Mouse (Mus musculus) cerebellum, adult 2 months (tissue): ENCODE data around the gene Commd1. TPM values are rescaled to one million over a fixed set of nuclear protein-coding genes. Genes with fewer than 3 reads are reported as not detected.

ENCODE experiments used
- DNase-seq, 2 experiments: peaks; one replicate each; pipeline ENCODE4 v3.0.0; 2021
- H3K27ac ChIP-seq: fragments of 200-500 bp; 2 replicates; pipeline ENCODE4 v1.5.1; 2012; ENCODE audit warnings: low read length, control low read depth, inconsistent platforms; ENCODE audit not compliant: insufficient read depth
- H3K27me3 ChIP-seq: fragments of 200-500 bp; 2 replicates; pipeline ENCODE4 v1.6.1; 2012; ENCODE audit warnings: inconsistent platforms, mild to moderate bottlenecking, low read length, moderate library complexity; ENCODE audit not compliant: control insufficient read depth, insufficient read depth
- H3K4me1 ChIP-seq: fragments of 200-500 bp; 2 replicates; pipeline ENCODE4 v1.6.1; 2011; ENCODE audit warnings: low read length; ENCODE audit not compliant: control insufficient read depth, insufficient read depth
- H3K4me3 ChIP-seq: fragments of 200-500 bp; replicated peaks from 2 replicates; pipeline ENCODE3; 2011; ENCODE audit warnings: mild to moderate bottlenecking, low read depth, low read length, control low read depth; ENCODE audit not compliant: insufficient read depth
- CTCF ChIP-seq: fragments of 200-500 bp; IDR thresholded peaks from 2 replicates; pipeline ENCODE4 v1.5.1; 2011; ENCODE audit warnings: low read depth, mild to moderate bottlenecking, control low read depth, low read length, moderate library complexity, borderline replicate concordance; ENCODE audit not compliant: insufficient read depth
- POLR2A ChIP-seq: fragments of 200-500 bp; IDR thresholded peaks from 2 replicates; pipeline ENCODE4 v1.6.1; 2011; ENCODE audit warnings: low read length, control low read depth, borderline replicate concordance; ENCODE audit not compliant: insufficient read depth
- WGBS: fragments of 180-500 bp; shearing (Covaris S2); methylation state at CpG from one replicate; pipeline ENCODE4 v1.1.7; 2018; 5-methylcytosine and 5-hydroxymethylcytosine counted together
- polyA plus RNA-seq: library from polyadenylated mRNA; depleted of rRNA; stranded (reverse); fragments of >200 nt; gene quantifications from 2 replicates; pipeline ENCODE4 v1.2.3, GENCODE M21; 2012

The Commd1 gene
- polyA plus RNA-seq, 1 experiment, result 49.1 TPM

DNA sequence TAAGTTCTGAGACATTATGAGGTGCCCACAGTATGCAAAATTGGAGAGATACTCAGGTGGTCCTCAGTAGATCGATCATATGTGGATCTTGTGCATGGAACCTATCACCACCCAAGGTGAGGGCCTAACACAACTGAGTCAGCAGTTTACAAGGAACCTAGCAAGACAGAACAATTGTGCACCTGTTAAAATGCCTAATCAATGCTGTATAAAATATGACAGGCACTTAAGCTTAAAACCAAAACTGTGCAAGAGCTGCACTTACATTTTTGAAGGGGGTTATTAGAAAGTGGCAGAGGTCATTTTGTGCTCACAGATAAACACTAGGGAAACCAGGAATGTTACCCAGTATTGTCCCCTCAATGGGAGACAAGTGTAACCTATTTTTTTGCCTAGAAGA, 23.1 kb upstream of the Commd1 start:
- no peak for DNase-seq
- Histone ChIP-seq H3K4me3 (no peak overlapping the region), H3K27ac (no peak overlapping the region), H3K4me1 (no peaks in the 10 kb centered on the region; the same call in 1 of the 2 replicates), H3K27me3 (no peaks in the 10 kb centered on the region)
- no peak for TF ChIP-seq CTCF
- no peak for TF ChIP-seq POLR2A
- WGBS, result 89% methylated on average over 1 of the region's 1 CpGs

GRCm38 (mm10) chr11:22998308-22998707, 16.1 kb upstream of the Commd1 start:
- TF ChIP-seq CTCF (no peak), POLR2A (no peak)
- DNase-seq, result no peak
- WGBS, result 76% methylated on average over 1 of the region's 1 CpGs

DNA sequence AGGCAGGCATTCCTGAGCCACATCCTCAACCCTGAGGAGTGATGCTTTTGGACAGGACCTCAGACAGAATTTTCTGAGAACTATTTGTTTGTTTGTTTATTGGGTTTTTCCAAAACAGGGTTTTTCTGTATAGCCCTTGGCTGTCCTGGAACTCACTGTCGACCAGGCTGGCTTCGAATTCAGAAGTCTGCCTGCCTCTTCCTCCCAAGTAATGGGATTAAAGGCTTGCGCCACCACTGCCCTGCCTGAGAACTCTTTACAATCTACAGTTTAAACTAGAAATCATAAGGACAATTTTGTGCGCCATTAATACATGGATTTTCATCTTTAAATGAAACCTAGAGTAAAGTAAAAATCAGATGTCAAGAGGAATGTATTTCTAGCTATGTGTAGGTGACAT, 13.3 kb upstream of the Commd1 start:
- 96% methylated on average over 4 of the region's 4 CpGs for WGBS
- TF ChIP-seq CTCF, result no peak
- TF ChIP-seq POLR2A, result no peak
- H3K27me3 ChIP-seq, result no peaks in the 10 kb centered on the region

More at GRCm38 (mm10) chr11:22998308-22998707, 16.1 kb upstream of the Commd1 start:
- no peak overlapping the region for H3K27ac ChIP-seq
- no peak overlapping the region for H3K4me3 ChIP-seq
- H3K27me3 ChIP-seq, result no peaks in the 10 kb centered on the region
- no peaks in the 10 kb centered on the region for H3K4me1 ChIP-seq

DNA sequence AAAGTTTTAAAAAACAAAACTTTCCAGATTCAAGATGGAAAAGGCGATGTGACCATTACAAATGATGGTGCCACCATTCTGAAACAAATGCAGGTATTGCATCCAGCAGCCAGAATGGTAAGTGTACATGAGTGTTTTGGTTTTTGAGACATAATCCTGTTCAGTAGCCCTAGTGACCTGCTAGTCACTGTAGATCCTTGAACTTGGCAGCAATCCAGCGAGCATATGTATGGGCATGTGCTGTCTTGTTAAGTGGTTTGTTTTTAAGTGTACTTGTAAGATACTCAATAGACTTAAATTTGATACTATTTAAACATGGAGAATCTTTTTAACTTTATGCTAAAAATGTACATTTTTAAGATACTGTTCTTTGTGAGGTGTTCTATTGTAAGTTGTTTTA, 12.1 kb upstream of the Commd1 start:
- TF ChIP-seq POLR2A (no peak), CTCF (no peak)
- 62% methylated on average over 2 of the region's 2 CpGs for WGBS
- Histone ChIP-seq H3K4me1 (peaks cover 2% of the 10 kb centered on the region; the same call in 1 of the 2 replicates), H3K4me3 (no peak overlapping the region), H3K27ac (no peak overlapping the region), H3K27me3 (no peaks in the 10 kb centered on the region)
- peak in 1 of 2 experiments; percentile 50 for DNase-seq

More for the DNA sequence above, 13.3 kb upstream of the Commd1 start:
- DNase-seq, result no peak
- H3K4me1 ChIP-seq, result peaks cover 2% of the 10 kb centered on the region; the same call in 1 of the 2 replicates
- no peak overlapping the region for H3K4me3 ChIP-seq
- no peak overlapping the region for H3K27ac ChIP-seq

DNA sequence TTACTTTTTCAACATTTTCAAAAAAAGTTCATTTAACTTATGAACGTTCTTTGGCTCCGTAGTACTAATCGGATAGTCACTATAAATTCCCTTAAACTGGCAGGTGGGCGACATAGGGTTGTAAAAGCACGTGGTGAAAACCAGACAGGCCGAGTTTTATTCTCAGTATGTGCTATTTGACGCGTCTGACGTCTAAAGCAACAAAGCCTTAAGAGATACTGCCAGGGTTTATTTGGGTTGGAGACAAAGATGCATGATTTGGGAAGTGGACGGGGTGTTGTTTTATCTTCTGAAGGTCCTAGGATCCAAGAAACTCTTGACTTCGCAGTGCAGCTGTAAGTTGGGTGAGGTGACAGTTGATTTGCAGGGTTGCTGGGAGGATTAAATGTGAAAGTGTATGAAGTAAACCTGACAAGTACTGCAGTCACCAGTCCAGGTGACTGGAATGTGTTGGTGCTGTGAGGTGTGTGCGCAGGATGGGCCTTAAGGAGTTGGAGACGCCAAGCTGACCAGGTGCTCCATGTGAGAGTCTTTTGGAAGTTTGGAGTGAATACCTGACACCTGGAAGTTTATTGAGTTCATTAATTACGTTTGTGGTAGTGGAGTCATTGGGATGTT, 9.1 kb upstream of the Commd1 start:
- H3K27ac ChIP-seq, result no peak overlapping the region

GRCm38 (mm10) chr11:22990393-22991126, 8.4 kb upstream of the Commd1 start, which contains the start of gene Cct4:
Gene Cct4, plus strand, starts transcription at chr11:22990519.
- H3K27me3 ChIP-seq, result no peaks in the 10 kb centered on the region
- peak within 1 kb of the TSS; percentile 83 for H3K4me3 ChIP-seq
- TF ChIP-seq CTCF (no peak), POLR2A (peak; percentile 83)
- H3K4me1 ChIP-seq, result peaks cover 2% of the 10 kb centered on the region; the same call in 1 of the 2 replicates
- peak; percentile 94 to 95 for DNase-seq
- under 1% methylated on average over 66 of the region's 66 CpGs for WGBS
- peak within 1 kb of the TSS; percentile 78 for H3K27ac ChIP-seq

More for the DNA sequence above, 9.1 kb upstream of the Commd1 start:
- WGBS, result 9% methylated on average over 14 of the region's 14 CpGs
- no peak for DNase-seq
- no peak for TF ChIP-seq CTCF
- no peak for TF ChIP-seq POLR2A
- peak overlapping the region; percentile 44 for H3K4me3 ChIP-seq
- peaks cover 2% of the 10 kb centered on the region; the same call in 1 of the 2 replicates for H3K4me1 ChIP-seq
- H3K27me3 ChIP-seq, result no peaks in the 10 kb centered on the region

DNA sequence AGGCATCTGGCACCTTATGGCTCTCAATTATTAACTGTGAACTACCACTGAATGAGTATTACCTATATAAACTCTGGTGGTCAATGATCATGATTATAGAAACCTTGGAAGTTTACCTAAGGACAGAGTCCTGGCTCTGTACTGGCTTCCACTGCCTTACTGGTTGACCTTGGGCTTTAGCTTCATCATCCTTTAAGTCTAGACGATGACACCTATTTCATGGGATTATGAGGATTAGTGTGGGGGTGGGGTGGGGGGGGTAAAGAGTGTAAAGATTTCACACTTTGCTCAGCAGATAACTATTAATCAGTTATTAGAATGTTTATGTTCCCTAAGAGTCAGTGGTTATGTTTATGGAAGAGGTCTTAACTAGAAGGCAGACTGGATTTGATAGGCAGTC, 7.6 kb upstream of the Commd1 start:
- Histone ChIP-seq H3K27me3 (no peaks in the 10 kb centered on the region), H3K27ac (no peak overlapping the region), H3K4me3 (peak overlapping the region; percentile 83), H3K4me1 (peaks cover 2% of the 10 kb centered on the region; the same call in 1 of the 2 replicates)
- TF ChIP-seq CTCF (no peak), POLR2A (no peak)
- peak in 1 of 2 experiments; percentile 2 for DNase-seq
- 27% methylated on average over 1 of the region's 1 CpGs for WGBS
